Mouse (Mus musculus): ENCODE results near the gene Sox11. TPM values are rescaled to one million over a fixed set of nuclear protein-coding genes. Genes with fewer than 3 reads are reported as not detected.

Sox11 gene
- not detected in 2 replicates for total RNA-seq (2015)
- not detected in 2 replicates for total RNA-seq (2017)

DNA sequence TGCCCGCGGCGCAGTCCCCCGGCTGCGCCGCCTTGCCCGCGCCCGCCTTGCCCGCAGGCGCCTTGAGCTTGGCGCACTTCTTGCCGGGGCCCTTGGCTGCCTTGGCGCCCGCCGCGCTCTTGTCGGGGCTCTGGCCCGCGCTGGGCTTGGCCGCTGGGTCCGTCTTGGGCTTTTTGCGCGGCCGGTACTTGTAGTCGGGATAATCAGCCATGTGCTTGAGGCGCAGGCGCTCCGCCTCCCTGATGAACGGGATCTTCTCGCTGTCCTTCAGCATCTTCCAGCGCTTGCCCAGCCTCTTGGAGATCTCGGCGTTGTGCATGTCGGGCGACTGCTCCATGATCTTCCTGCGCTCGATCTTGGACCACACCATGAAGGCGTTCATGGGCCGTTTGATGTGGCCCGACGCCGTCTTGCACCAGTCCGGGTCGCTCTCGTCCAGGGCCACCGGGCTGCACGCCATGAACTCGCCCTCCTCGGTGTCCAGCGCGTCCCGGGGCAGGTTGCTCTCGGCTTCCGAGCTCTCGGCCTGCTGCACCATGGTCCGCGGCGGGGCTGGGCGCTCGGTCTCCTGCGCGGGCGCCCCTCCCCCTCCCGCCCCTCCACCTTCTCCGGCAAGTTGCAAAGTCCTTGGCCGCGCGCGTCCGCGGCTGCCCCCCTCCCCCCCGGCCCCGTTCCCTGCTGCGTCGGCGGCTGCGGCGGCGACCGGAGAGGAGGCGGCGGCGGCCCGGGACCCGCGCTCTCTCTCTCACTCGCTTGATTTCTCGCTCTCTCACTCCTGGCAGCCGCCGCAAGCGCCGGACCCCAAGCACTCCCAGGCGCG is at the start of gene Sox11:
TSS of gene Sox11 (minus strand) at position 704 of the 820 bp plus-strand sequence.
- ATAC-seq (replicated peaks; ENCODE audit: poor library complexity), result no peak

DNA sequence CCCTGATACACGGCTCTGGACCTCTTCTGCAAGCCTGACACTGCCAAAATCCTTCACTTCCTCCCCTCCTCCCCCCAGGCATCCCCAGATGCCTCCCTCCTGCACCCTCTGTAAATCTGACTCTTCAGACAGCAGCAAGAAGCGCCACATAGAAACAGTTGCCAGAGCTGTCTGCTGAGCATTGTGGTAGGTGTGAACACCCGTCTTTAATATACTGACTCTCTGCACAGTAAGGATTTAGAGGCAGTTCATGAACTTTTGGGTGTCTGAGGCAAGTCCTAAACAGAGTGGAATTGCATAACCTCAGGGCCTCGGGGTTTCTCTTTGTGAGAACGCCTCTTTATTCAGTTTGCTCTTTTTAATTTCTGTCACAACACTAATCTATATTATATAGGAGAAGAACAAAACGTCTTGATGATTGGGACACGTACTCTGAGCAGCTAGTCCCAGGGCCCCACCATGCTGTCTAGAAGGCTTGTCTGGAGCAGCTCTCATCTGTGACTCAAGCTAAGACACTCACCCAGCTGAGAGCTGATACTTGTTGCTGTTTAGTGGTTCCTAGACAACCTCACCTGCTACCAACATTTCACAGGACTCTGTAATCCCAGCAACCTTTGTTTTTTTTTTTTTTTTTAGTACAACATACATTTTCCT is 49.4 kb upstream of the Sox11 start:
- ATAC-seq (replicated peaks; ENCODE audit: poor library complexity), result no peak

- no peak for ATAC-seq (replicated peaks; ENCODE audit: poor library complexity)
Measured at GRCm38 (mm10) chr12:27390439-27390838, 48.1 kb upstream of the Sox11 start.

GRCm38 (mm10) chr12:27389429-27389828 is 47.1 kb upstream of the Sox11 start:
- ATAC-seq (replicated peaks; ENCODE audit: poor library complexity), result no peak

- no peak for ATAC-seq (replicated peaks; ENCODE audit: poor library complexity)
Measured at GRCm38 (mm10) chr12:27372505-27372904, 30.1 kb upstream of the Sox11 start.

- no peak for ATAC-seq (replicated peaks; ENCODE audit: poor library complexity)
Measured at GRCm38 (mm10) chr12:27370756-27371155, 28.4 kb upstream of the Sox11 start.

DNA sequence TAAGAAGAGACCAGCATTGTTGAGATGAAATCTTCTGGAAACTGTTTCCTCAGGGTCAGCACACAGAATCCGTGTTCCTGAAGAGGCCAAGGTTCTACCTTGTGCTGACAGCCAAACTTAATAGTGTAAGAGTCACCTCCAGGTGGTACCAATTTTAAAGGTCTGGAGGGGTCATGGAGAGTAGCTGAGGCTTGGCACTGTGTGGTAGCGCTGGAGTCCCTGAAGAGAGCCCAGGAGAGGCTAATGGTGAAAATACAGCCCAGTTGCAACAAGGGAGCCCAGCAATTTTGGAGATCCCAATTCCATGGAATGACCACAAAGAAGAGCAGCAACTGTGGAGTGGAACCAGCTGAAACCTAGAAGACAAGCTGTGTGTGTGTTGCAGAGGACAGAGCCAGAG is 25.1 kb upstream of the Sox11 start:
- ATAC-seq (replicated peaks; ENCODE audit: poor library complexity), result no peak

- no peak for ATAC-seq (replicated peaks; ENCODE audit: poor library complexity)
Measured at GRCm38 (mm10) chr12:27363840-27364640, 21.7 kb upstream of the Sox11 start.

DNA sequence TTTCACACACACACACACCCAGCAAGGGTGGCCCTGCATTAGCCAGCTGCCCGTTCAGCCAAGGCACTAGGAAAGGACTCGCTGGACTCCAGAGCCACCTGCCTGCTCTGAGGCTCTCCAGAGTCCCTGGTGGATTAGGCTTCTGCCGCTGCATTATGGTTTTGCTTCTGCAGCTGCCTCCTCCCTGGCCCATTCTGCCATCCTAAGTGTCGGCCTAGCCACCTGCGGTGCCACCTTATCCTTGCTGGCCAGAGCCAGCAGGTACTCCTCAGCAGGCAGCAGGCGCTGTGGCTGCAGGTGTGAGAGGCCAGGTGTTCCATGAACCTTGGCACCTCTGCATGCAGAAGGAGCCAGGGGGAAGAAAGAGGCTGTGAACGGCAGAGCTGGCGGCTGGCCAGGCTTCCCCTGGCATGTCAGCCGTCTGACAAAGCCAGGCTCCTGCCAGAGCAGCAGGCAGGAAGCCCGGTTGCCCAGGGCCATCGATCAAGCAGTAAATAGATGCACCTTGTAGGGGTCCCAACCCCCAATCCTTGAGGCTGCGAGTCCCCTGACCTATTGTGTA is 14.8 kb upstream of the Sox11 start:
- ATAC-seq (replicated peaks; ENCODE audit: poor library complexity), result no peak

DNA sequence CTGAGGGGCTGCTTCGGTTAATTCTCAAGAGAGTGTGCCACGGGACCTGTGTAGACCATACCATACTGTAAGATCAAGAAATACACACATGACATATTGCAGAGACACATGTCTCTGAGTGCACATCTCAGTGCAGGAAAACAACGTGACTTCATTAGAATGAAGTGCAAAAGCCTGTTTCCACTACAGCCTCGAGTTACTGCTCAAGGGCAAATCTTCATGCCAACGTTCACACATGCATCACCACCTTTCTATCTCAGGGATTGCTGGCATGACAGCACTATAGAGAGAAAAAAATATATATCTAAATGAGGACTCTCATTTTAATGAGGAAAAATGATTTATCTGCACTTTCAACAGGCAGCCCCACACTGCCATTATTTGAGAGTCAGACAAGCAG is 14.2 kb upstream of the Sox11 start:
- no peak for ATAC-seq (replicated peaks; ENCODE audit: poor library complexity)

DNA sequence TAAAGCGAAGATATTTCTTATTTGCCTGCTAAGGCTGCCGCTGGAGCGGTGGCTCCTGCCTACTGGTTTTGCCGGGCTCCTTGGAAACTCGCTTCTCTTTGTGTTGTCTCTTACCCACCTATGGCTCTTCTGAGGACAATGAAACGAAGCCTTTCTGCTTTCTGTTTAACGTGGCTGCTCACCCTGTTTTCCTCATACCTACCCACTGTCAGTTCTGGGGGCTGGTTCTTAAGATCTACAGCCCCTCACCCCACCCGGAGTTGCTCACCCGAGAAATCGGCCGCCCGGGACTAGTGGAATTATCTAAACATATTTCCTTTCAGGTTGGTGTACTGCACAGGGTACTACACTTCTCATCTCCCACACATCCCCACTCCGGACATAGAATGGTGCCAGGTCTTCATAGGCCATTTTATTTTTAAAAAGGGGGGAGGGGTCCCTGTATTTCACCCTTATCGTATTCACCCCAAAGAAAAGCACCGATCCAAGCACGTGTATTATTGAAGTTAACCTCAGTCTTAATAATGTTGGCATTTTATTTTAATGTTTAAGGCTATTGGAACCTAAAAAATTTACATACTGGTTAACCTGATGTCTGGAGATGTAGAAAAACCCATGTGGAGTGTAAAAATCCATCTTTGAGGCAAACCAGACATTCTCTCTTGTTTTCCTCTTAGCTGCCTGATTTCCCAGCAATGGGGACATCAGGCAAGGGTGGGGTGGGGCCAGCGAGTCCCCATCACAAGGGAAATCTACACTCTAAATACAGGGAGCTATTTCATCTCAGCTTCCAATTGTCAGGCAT is 1.4 kb upstream of the Sox11 start:
- ATAC-seq (replicated peaks; ENCODE audit: poor library complexity), result no peak

DNA sequence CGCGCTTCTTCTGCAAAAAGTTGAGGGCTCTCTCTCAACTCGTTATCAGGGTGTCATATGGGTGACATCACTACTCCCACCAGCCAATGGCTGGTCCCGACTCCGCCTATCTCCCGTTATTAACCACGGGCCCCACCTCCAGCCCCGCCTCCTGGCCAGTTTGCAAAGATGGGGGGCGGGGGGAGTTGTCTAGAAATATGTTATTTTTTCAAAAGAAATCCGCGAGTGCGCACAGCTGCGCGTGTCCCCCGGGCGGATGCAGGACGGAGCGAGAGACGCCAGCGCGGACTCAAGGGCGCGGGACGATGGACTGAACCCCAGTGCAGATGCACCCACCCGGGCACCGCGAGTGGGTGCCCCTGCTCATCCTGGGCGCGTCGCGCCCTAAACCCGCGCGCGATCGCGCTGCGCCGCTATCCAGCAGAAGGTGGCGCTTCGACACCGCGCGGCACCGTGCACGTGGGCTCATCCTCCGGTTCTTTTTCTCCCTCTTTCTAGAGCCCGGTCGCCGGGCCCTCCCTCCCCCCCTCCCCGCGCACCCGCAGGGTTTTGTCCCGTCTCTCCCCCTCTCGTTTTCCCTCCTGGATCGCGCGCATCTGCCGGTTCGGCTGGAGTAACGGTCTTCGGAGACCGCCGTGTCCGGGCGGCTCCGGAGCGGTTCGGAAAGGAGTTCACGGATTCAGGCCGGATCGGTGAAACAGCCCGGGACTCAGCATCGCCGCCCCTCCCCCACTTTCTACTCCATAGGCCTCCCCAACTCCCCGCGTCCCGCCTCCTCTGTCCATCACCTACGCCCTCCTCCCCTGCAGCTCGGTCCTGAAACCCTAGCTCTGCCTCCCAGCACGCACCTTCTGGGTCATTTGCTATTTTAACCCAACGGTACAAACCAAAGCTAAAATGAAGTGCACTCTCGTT is 574 bp upstream of the Sox11 start:
- 0 out of 2 replicates have a peak, but pooled peaks have one; percentile 11 for ATAC-seq (replicated peaks; ENCODE audit: poor library complexity)

DNA sequence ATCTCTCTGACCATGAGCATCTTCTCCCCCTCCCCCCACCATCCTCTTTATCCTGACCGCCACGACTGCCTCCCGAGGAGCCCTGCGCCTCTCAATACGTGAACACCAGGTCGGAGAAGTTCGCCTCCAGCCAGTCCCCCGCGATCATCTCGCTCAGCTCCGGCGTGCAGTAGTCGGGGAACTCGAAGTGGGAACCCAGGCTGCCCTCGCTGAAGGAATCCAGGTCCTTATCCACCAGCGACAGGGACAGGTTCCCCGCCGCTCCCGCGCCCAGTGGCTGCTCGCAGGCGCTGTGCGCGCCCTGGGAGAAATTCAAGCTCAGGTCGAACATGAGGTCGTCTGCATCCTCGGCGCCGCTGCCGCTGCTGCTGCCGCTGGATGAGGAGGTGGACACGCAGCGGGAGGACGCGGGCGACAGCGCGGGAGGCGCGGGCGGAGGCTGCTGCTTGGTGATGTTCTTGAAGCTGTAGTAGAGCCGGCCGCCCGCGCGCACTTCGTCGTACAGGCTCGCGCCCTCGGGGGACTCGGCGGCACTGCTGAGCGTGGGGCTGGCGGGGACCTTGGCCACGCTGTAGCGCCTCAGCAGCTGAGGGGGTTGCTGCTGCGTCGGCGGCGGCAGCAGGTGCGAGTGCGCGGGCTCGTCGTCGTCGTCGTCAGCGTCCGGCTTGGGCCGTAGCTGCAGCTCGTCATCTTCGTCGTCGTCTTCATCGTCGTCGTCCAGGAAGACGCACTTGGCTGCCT is 1.1 kb downstream of the Sox11 start:
- ATAC-seq (replicated peaks; ENCODE audit: poor library complexity), result 0 out of 2 replicates have a peak, but pooled peaks have one; percentile 14

- no peak for ATAC-seq (replicated peaks; ENCODE audit: poor library complexity)
Measured at GRCm38 (mm10) chr12:27340451-27341035, 1.8 kb downstream of the Sox11 start.

- ATAC-seq (replicated peaks; ENCODE audit: poor library complexity), result no peak
Measured at GRCm38 (mm10) chr12:27339171-27339751, 3.1 kb downstream of the Sox11 start.

- ATAC-seq (replicated peaks; ENCODE audit: poor library complexity), result no peak
Measured at GRCm38 (mm10) chr12:27338721-27339170, 3.6 kb downstream of the Sox11 start.

DNA sequence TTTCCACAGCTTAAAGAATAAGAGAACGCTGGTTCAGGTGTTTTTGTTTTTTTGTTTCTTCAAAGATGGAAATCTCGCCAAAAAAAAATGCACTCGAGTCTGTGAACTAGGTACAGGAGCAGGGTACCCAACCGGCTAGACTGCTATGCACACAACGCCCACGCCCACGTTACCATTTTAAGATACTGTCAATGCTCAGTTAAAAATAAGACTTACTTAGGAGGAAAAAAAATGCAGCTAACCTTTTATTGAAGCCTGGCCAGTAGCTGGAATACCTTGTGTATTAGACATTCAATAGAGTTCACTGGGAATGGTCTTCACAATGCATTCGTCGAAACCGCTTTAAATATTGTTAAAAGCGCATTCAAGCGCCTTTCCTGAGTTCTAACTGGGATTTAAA is 4.3 kb downstream of the Sox11 start:
- ATAC-seq (replicated peaks; ENCODE audit: poor library complexity), result no peak

- no peak for ATAC-seq (replicated peaks; ENCODE audit: poor library complexity)
Measured at GRCm38 (mm10) chr12:27337482-27337881, 4.9 kb downstream of the Sox11 start.
